Mouse (Mus musculus): ENCODE data around the gene Tcea3. TPM values are rescaled to one million over a fixed set of nuclear protein-coding genes. Genes with fewer than 3 reads are reported as not detected.

The Tcea3 gene
- polyA plus RNA-seq, 1 experiment from 2014 or later, result 0.77 TPM

GRCm38 (mm10) chr4:136260491-136261180, 13.1 kb downstream of the Tcea3 start:
- WGBS, result 46% methylated on average over 10 of the region's 10 CpGs
- Histone ChIP-seq H3K4me3 (no peak overlapping the region), H3K36me3 (replicated peaks) (no peaks in the 10 kb centered on the region)

GRCm38 (mm10) chr4:136261912-136262311, 14.4 kb downstream of the Tcea3 start:
- WGBS, result 91% methylated on average over 10 of the region's 10 CpGs
- Histone ChIP-seq H3K9me3 (no peaks in the 10 kb centered on the region), H3K4me3 (no peak overlapping the region), H3K36me3 (replicated peaks) (no peaks in the 10 kb centered on the region), H3K27ac (no peak overlapping the region), H3K27me3 (ENCODE audit: poor library complexity, severe bottlenecking) (peaks cover 14% of the 10 kb centered on the region), H3K4me1 (peaks cover 11% of the 10 kb centered on the region)
- no peak for DNase-seq (ENCODE audit: extremely low spot score, low spot score)

More at GRCm38 (mm10) chr4:136260491-136261180, 13.1 kb downstream of the Tcea3 start:
- H3K4me1 ChIP-seq, result peaks cover 11% of the 10 kb centered on the region
- peak; percentile 85 for DNase-seq (ENCODE audit: extremely low spot score, low spot score)
- H3K27me3 ChIP-seq (ENCODE audit: poor library complexity, severe bottlenecking), result peaks cover 14% of the 10 kb centered on the region
- H3K27ac ChIP-seq, result peak overlapping the region; percentile 36; the same call in 1 of the 2 replicates
- no peaks in the 10 kb centered on the region for H3K9me3 ChIP-seq

GRCm38 (mm10) chr4:136263555-136263954, 16.0 kb downstream of the Tcea3 start:
- Histone ChIP-seq H3K27me3 (ENCODE audit: poor library complexity, severe bottlenecking) (peaks cover 14% of the 10 kb centered on the region), H3K4me3 (no peak overlapping the region), H3K9me3 (no peaks in the 10 kb centered on the region), H3K4me1 (peaks cover 11% of the 10 kb centered on the region), H3K27ac (no peak overlapping the region), H3K36me3 (replicated peaks) (no peaks in the 10 kb centered on the region)
- 96% methylated on average over 4 of the region's 4 CpGs for whole genome bisulfite sequencing
- no peak for DNase-seq (ENCODE audit: extremely low spot score, low spot score)

GRCm38 (mm10) chr4:136266716-136267343, 19.3 kb downstream of the Tcea3 start:
- no peak overlapping the region for H3K4me3 ChIP-seq
- no peaks in the 10 kb centered on the region for H3K9me3 ChIP-seq
- peaks cover 9% of the 10 kb centered on the region for H3K27me3 ChIP-seq (ENCODE audit: poor library complexity, severe bottlenecking)
- 0 out of 2 replicates have a peak, but pooled peaks cover 2% of the 10 kb centered on the region for H3K4me1 ChIP-seq
- 87% methylated on average over 9 of the region's 9 CpGs for WGBS
- H3K36me3 ChIP-seq (replicated peaks), result no peaks in the 10 kb centered on the region
- no peak overlapping the region for H3K27ac ChIP-seq
- DNase-seq (ENCODE audit: extremely low spot score, low spot score), result no peak

GRCm38 (mm10) chr4:136268912-136269311, 21.4 kb downstream of the Tcea3 start:
- DNase-seq (ENCODE audit: extremely low spot score, low spot score), result no peak
- peaks cover 9% of the 10 kb centered on the region for H3K27me3 ChIP-seq (ENCODE audit: poor library complexity, severe bottlenecking)
- 93% methylated on average over 1 of the region's 1 CpGs for WGBS

GRCm38 (mm10) chr4:136270648-136271047, 23.1 kb downstream of the Tcea3 start:
- Histone ChIP-seq H3K27me3 (ENCODE audit: poor library complexity, severe bottlenecking) (no peaks in the 10 kb centered on the region), H3K36me3 (replicated peaks) (no peaks in the 10 kb centered on the region), H3K4me1 (no peaks in the 10 kb centered on the region), H3K27ac (no peak overlapping the region), H3K4me3 (no peak overlapping the region), H3K9me3 (peaks cover 19% of the 10 kb centered on the region)
- no peak for DNase-seq (ENCODE audit: extremely low spot score, low spot score)
- 88% methylated on average over 8 of the region's 8 CpGs for WGBS

More at GRCm38 (mm10) chr4:136268912-136269311, 21.4 kb downstream of the Tcea3 start:
- H3K9me3 ChIP-seq, result peaks cover 19% of the 10 kb centered on the region
- no peak overlapping the region for H3K27ac ChIP-seq
- 0 out of 2 replicates have a peak, but pooled peaks cover 2% of the 10 kb centered on the region for H3K4me1 ChIP-seq
- H3K36me3 ChIP-seq (replicated peaks), result no peaks in the 10 kb centered on the region
- H3K4me3 ChIP-seq, result no peak overlapping the region

GRCm38 (mm10) chr4:136281097-136281496, 33.6 kb downstream of the Tcea3 start:
- Histone ChIP-seq H3K36me3 (replicated peaks) (no peaks in the 10 kb centered on the region), H3K4me1 (peaks cover 44% of the 10 kb centered on the region), H3K27ac (peak overlapping the region; percentile 68), H3K4me3 (no peak overlapping the region), H3K27me3 (ENCODE audit: poor library complexity, severe bottlenecking) (no peaks in the 10 kb centered on the region), H3K9me3 (no peaks in the 10 kb centered on the region)
- 85% methylated on average over 8 of the region's 8 CpGs for WGBS
- no peak for DNase-seq (ENCODE audit: extremely low spot score, low spot score)

- H3K9me3 ChIP-seq, result no peaks in the 10 kb centered on the region
- H3K4me3 ChIP-seq, result no peak overlapping the region
- WGBS, result 59% methylated on average over 9 of the region's 9 CpGs
- H3K27me3 ChIP-seq (ENCODE audit: poor library complexity, severe bottlenecking), result no peaks in the 10 kb centered on the region
- peak overlapping the region; percentile 68 for H3K27ac ChIP-seq
- H3K4me1 ChIP-seq, result peaks cover 49% of the 10 kb centered on the region
- no peaks in the 10 kb centered on the region for H3K36me3 ChIP-seq (replicated peaks)
- no peak for DNase-seq (ENCODE audit: extremely low spot score, low spot score)
Measured at GRCm38 (mm10) chr4:136281611-136282010, 34.1 kb downstream of the Tcea3 start.

GRCm38 (mm10) chr4:136282621-136283480, 35.3 kb downstream of the Tcea3 start:
- Histone ChIP-seq H3K27me3 (ENCODE audit: poor library complexity, severe bottlenecking) (peaks cover under 1% of the 10 kb centered on the region; the same call in 1 of the 2 replicates), H3K4me3 (peak overlapping the region; percentile 35), H3K36me3 (replicated peaks) (peaks cover 7% of the 10 kb centered on the region), H3K27ac (peak overlapping the region; percentile 91), H3K9me3 (peaks cover 1% of the 10 kb centered on the region; the same call in 1 of the 2 replicates), H3K4me1 (peaks cover 61% of the 10 kb centered on the region)
- peak; percentile 67 for DNase-seq (ENCODE audit: extremely low spot score, low spot score)
- WGBS, result 11% methylated on average over 10 of the region's 10 CpGs

- Histone ChIP-seq H3K36me3 (replicated peaks) (peaks cover 16% of the 10 kb centered on the region), H3K27ac (peak overlapping the region; percentile 91), H3K4me3 (0 out of 2 replicates have a peak overlapping the region, but pooled peaks have one; percentile 3), H3K4me1 (peaks cover 61% of the 10 kb centered on the region), H3K27me3 (ENCODE audit: poor library complexity, severe bottlenecking) (peaks cover 10% of the 10 kb centered on the region), H3K9me3 (peaks cover 10% of the 10 kb centered on the region)
- WGBS, result 14% methylated on average over 2 of the region's 2 CpGs
- no peak for DNase-seq (ENCODE audit: extremely low spot score, low spot score)
Measured at GRCm38 (mm10) chr4:136283783-136284182, 36.3 kb downstream of the Tcea3 start.

GRCm38 (mm10) chr4:136284455-136284854, 36.9 kb downstream of the Tcea3 start, which contains the start of gene Zfp46:
Zfp46 (plus strand) TSS chr4:136284683.
- 42% methylated on average over 5 of the region's 5 CpGs for WGBS
- Histone ChIP-seq H3K9me3 (peaks cover 14% of the 10 kb centered on the region), H3K4me3 (peak within 1 kb of the TSS; percentile 68), H3K36me3 (replicated peaks) (peaks cover 23% of the 10 kb centered on the region), H3K4me1 (peaks cover 61% of the 10 kb centered on the region), H3K27ac (peak within 1 kb of the TSS; percentile 91), H3K27me3 (ENCODE audit: poor library complexity, severe bottlenecking) (peaks cover 16% of the 10 kb centered on the region)
- DNase-seq (ENCODE audit: extremely low spot score, low spot score), result no peak

- Histone ChIP-seq H3K27me3 (ENCODE audit: poor library complexity, severe bottlenecking) (peaks cover 21% of the 10 kb centered on the region), H3K36me3 (replicated peaks) (peaks cover 27% of the 10 kb centered on the region), H3K4me3 (peak overlapping the region; percentile 68), H3K9me3 (peaks cover 14% of the 10 kb centered on the region), H3K4me1 (peaks cover 65% of the 10 kb centered on the region), H3K27ac (peak overlapping the region; percentile 91)
- 33% methylated on average over 6 of the region's 6 CpGs for WGBS
- no peak for DNase-seq (ENCODE audit: extremely low spot score, low spot score)
Measured at GRCm38 (mm10) chr4:136284891-136285290, 37.4 kb downstream of the Tcea3 start.

Measured in forebrain, embryonic 10.5 days (tissue).